Comparison of ENCODE assay signal across 8 mouse cellular contexts in the genomic region with DNA sequence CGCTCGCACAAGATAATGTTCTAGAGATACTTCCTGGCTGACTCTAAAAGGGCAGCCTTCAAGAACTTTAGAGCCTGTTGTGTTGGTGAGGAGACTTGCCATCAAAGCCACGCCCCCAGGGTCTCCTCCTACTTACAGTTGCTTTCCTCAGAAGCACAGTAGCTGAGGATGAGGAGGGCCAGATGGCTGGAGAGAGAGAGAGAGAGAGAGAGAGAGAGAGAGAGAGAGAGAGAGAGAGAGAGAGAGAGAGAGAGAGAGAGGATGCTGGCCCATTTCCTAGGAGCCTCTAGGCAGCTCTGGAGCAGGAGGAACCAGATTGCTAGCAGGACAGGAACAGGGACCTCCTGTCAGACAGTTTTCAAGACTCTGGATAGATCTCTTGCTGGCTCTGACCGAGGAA. TPM values are rescaled to one million over a fixed set of nuclear protein-coding genes. Genes with fewer than 3 reads are reported as not detected.
DNase-seq lines count a peak whose midpoint lies in the region; ATAC-seq and TF ChIP-seq lines count a peak whose summit lies in the region.

No protein-coding gene starts in this region.

- no peaks in the 10 kb centered on the region for H3K9me3 ChIP-seq in midbrain, embryonic 10.5 days (replicated peaks)
- H3K9me3 ChIP-seq in midbrain, embryonic 11.5 days (ENCODE audit: control insufficient read depth, low read length): no peaks in the 10 kb centered on the region
- no peaks in the 10 kb centered on the region for H3K9me3 ChIP-seq in intestine, embryonic 16.5 days (ENCODE audit: control insufficient read depth, low read length)
- no peaks in the 10 kb centered on the region for H3K9me3 ChIP-seq in stomach, embryonic 14.5 days (ENCODE audit: control insufficient read depth, low read depth, low read length)

- peaks cover 7% of the 10 kb centered on the region; the same call in 1 of the 2 replicates for H3K36me3 ChIP-seq in midbrain, embryonic 10.5 days
- H3K36me3 ChIP-seq in midbrain, embryonic 11.5 days (ENCODE audit: control insufficient read depth, insufficient read depth, low read length): no peaks in the 10 kb centered on the region
- H3K36me3 ChIP-seq in intestine, embryonic 16.5 days (ENCODE audit: control insufficient read depth, insufficient read depth, low read length): no peaks in the 10 kb centered on the region
- no peaks in the 10 kb centered on the region; the same call in 1 of the 2 replicates for H3K36me3 ChIP-seq in stomach, embryonic 14.5 days (ENCODE audit: control insufficient read depth, insufficient read depth, low read length)
- no peaks in the 10 kb centered on the region for H3K36me3 ChIP-seq in thymus, adult 2 months (ENCODE audit: control insufficient read depth, insufficient read depth, low read length)

- no peak for TF ChIP-seq CTCF in thymus, adult 2 months (IDR thresholded peaks at IDR 0.05; ENCODE audit: borderline replicate concordance, control insufficient read depth, extremely low read depth, insufficient read depth, low read length, poor library complexity)

- DNase-seq in cerebellum, adult 11 months: peak; percentile 41
- DNase-seq in cerebellum, adult 9-11 months: no peak
- no peak for DNase-seq in midbrain, embryonic 10.5 days (ENCODE audit: low spot score)
- DNase-seq in midbrain, embryonic 11.5 days (ENCODE audit: low spot score, missing footprints): no peak
- no peak for DNase-seq in thymus, adult 2 months
- no peak for DNase-seq in thymus, postnatal 0 days (ENCODE audit: low spot score)

- peak overlapping the region; percentile 84 for H3K27ac ChIP-seq in midbrain, embryonic 10.5 days (replicated peaks)
- H3K27ac ChIP-seq in midbrain, embryonic 11.5 days (ENCODE audit: low read depth, low read length): no peak overlapping the region
- H3K27ac ChIP-seq in intestine, embryonic 16.5 days (ENCODE audit: low read length): peak overlapping the region; percentile 66
- peak overlapping the region; percentile 23; the same call in 1 of the 2 replicates for H3K27ac ChIP-seq in stomach, embryonic 14.5 days (ENCODE audit: low read length)
- no peak overlapping the region for H3K27ac ChIP-seq in thymus, adult 2 months (ENCODE audit: control insufficient read depth, insufficient read depth, low read length)

- peaks cover 15% of the 10 kb centered on the region; the same call in 1 of the 2 replicates for H3K27me3 ChIP-seq in midbrain, embryonic 10.5 days (ENCODE audit: low read depth, poor library complexity, severe bottlenecking)
- no peaks in the 10 kb centered on the region for H3K27me3 ChIP-seq in midbrain, embryonic 11.5 days (ENCODE audit: control insufficient read depth, insufficient read depth, low read length)
- no peaks in the 10 kb centered on the region for H3K27me3 ChIP-seq in intestine, embryonic 16.5 days (replicated peaks; ENCODE audit: control insufficient read depth, insufficient read depth, low read length)
- no peaks in the 10 kb centered on the region for H3K27me3 ChIP-seq in stomach, embryonic 14.5 days (ENCODE audit: control insufficient read depth, insufficient read depth, low read length)
- no peaks in the 10 kb centered on the region for H3K27me3 ChIP-seq in thymus, adult 2 months (ENCODE audit: control insufficient read depth, insufficient read depth, low read length)

- peaks cover 98% of the 10 kb centered on the region for H3K4me1 ChIP-seq in midbrain, embryonic 10.5 days
- H3K4me1 ChIP-seq in midbrain, embryonic 11.5 days (ENCODE audit: control insufficient read depth, insufficient read depth, low read length): peaks cover 66% of the 10 kb centered on the region
- H3K4me1 ChIP-seq in intestine, embryonic 16.5 days (ENCODE audit: control insufficient read depth, insufficient read depth, low read length): peaks cover 87% of the 10 kb centered on the region
- H3K4me1 ChIP-seq in stomach, embryonic 14.5 days (ENCODE audit: control insufficient read depth, insufficient read depth, low read length): peaks cover 73% of the 10 kb centered on the region
- H3K4me1 ChIP-seq in thymus, adult 2 months (replicated peaks; ENCODE audit: control insufficient read depth, insufficient read depth, low read length): peaks cover 40% of the 10 kb centered on the region

- no peak for ATAC-seq in midbrain, embryonic 11.5 days (ENCODE audit: low FRiP score)
- ATAC-seq in intestine, embryonic 16.5 days: no peak
- no peak for ATAC-seq in stomach, embryonic 14.5 days (ENCODE audit: insufficient number of reproducible peaks, insufficient read depth, low FRiP score, low read depth)

- TF ChIP-seq POLR2A in thymus, adult 2 months (IDR thresholded peaks at IDR 0.05; ENCODE audit: control insufficient read depth, extremely low read depth, insufficient read depth, low read length, poor library complexity): no peak

- H3K9ac ChIP-seq in midbrain, embryonic 11.5 days (ENCODE audit: low read length): no peak overlapping the region
- peak overlapping the region; percentile 5; the same call in 1 of the 2 replicates for H3K9ac ChIP-seq in intestine, embryonic 16.5 days (ENCODE audit: low read depth, low read length)
- no peak overlapping the region for H3K9ac ChIP-seq in stomach, embryonic 14.5 days (replicated peaks; ENCODE audit: low read depth, low read length)

- no peak overlapping the region for H3K4me2 ChIP-seq in midbrain, embryonic 11.5 days
- no peak overlapping the region for H3K4me2 ChIP-seq in intestine, embryonic 16.5 days (ENCODE audit: low read depth, low read length)
- H3K4me2 ChIP-seq in stomach, embryonic 14.5 days (replicated peaks; ENCODE audit: low read depth, low read length): peak overlapping the region; percentile 53; the same call in 1 of the 2 replicates

- no peak overlapping the region for H3K4me3 ChIP-seq in midbrain, embryonic 10.5 days
- H3K4me3 ChIP-seq in midbrain, embryonic 11.5 days (ENCODE audit: low read depth, low read length): no peak overlapping the region
- no peak overlapping the region for H3K4me3 ChIP-seq in intestine, embryonic 16.5 days (ENCODE audit: low read length)
- no peak overlapping the region for H3K4me3 ChIP-seq in stomach, embryonic 14.5 days (ENCODE audit: low read depth, low read length)
- no peak overlapping the region for H3K4me3 ChIP-seq in thymus, adult 2 months (ENCODE audit: control insufficient read depth, insufficient read depth, low read length)

- 74% methylated on average over 4 of the region's 4 CpGs for WGBS in midbrain, embryonic 10.5 days
- WGBS in midbrain, embryonic 11.5 days: 74% methylated on average over 4 of the region's 4 CpGs
- WGBS in intestine, embryonic 16.5 days: 46% methylated on average over 4 of the region's 4 CpGs
- WGBS in stomach, embryonic 14.5 days: 50% methylated on average over 4 of the region's 4 CpGs
- 70% methylated on average over 4 of the region's 4 CpGs for WGBS in thymus, adult 2 months

RNA-seq across cellular contexts. Expression of a gene that starts 23.2 kb away (rescaled TPM):
- polyA plus RNA-seq in midbrain, embryonic 10.5 days (2016; fragmentation: Nextera tagmentation; extraction: Ambion mirVana): 31.5 and 45.6 TPM in 2 replicates
- polyA plus RNA-seq in midbrain, embryonic 11.5 days (2014; fragmentation: Nextera tagmentation; extraction: Ambion mirVana): 45.8 and 48.8 TPM in 2 replicates
- polyA plus RNA-seq in intestine, embryonic 16.5 days (2015; fragmentation: Nextera tagmentation; extraction: Ambion mirVana): 19.1 and 21.5 TPM in 2 replicates
- 36.2 and 38.6 TPM in 2 replicates for polyA plus RNA-seq in stomach, embryonic 14.5 days (2014; fragmentation: Nextera tagmentation; extraction: Ambion mirVana)
- 45.4 and 51.6 TPM in 2 replicates for polyA plus RNA-seq in thymus, adult 2 months (2012; rRNA removed)
- polyA plus RNA-seq in thymus, postnatal 0 days (2015; fragmentation: Nextera tagmentation; extraction: Ambion mirVana): 13.3 and 15.7 TPM in 2 replicates

RNA-seq across cellular contexts. Expression of a gene that starts 27.0 kb away (rescaled TPM):
- polyA plus RNA-seq in midbrain, embryonic 10.5 days (2016; fragmentation: Nextera tagmentation; extraction: Ambion mirVana): not detected in 2 replicates
- 0.07 TPM in 1 of 2 replicates, not detected in the other for polyA plus RNA-seq in midbrain, embryonic 11.5 days (2014; fragmentation: Nextera tagmentation; extraction: Ambion mirVana)
- polyA plus RNA-seq in intestine, embryonic 16.5 days (2015; fragmentation: Nextera tagmentation; extraction: Ambion mirVana): 383 and 542 TPM in 2 replicates
- 28.9 TPM in 1 of 2 replicates, not detected in the other for polyA plus RNA-seq in stomach, embryonic 14.5 days (2014; fragmentation: Nextera tagmentation; extraction: Ambion mirVana)
- 0.42 and 0.49 TPM in 2 replicates for polyA plus RNA-seq in thymus, adult 2 months (2012; rRNA removed)
- 0.44 and 0.50 TPM in 2 replicates for polyA plus RNA-seq in thymus, postnatal 0 days (2015; fragmentation: Nextera tagmentation; extraction: Ambion mirVana)

RNA-seq across cellular contexts. Expression of a gene that starts 30.3 kb away (rescaled TPM):
- 0.49 TPM in 1 of 2 replicates, not detected in the other for polyA plus RNA-seq in midbrain, embryonic 10.5 days (2016; fragmentation: Nextera tagmentation; extraction: Ambion mirVana)
- not detected in 2 replicates for polyA plus RNA-seq in midbrain, embryonic 11.5 days (2014; fragmentation: Nextera tagmentation; extraction: Ambion mirVana)
- polyA plus RNA-seq in intestine, embryonic 16.5 days (2015; fragmentation: Nextera tagmentation; extraction: Ambion mirVana): 7.4 and 10.3 TPM in 2 replicates
- polyA plus RNA-seq in stomach, embryonic 14.5 days (2014; fragmentation: Nextera tagmentation; extraction: Ambion mirVana): 6.6 and 7.5 TPM in 2 replicates
- 0.47 and 0.61 TPM in 2 replicates for polyA plus RNA-seq in thymus, adult 2 months (2012; rRNA removed)
- 2.6 and 3.6 TPM in 2 replicates for polyA plus RNA-seq in thymus, postnatal 0 days (2015; fragmentation: Nextera tagmentation; extraction: Ambion mirVana)

RNA-seq across cellular contexts. Expression of a gene that starts 39.5 kb away (rescaled TPM):
- polyA plus RNA-seq in midbrain, embryonic 10.5 days (2016; fragmentation: Nextera tagmentation; extraction: Ambion mirVana): not detected in 2 replicates
- 0.10 and 0.25 TPM in 2 replicates for polyA plus RNA-seq in midbrain, embryonic 11.5 days (2014; fragmentation: Nextera tagmentation; extraction: Ambion mirVana)
- polyA plus RNA-seq in intestine, embryonic 16.5 days (2015; fragmentation: Nextera tagmentation; extraction: Ambion mirVana): 4.4 and 4.6 TPM in 2 replicates
- polyA plus RNA-seq in stomach, embryonic 14.5 days (2014; fragmentation: Nextera tagmentation; extraction: Ambion mirVana): 2.9 and 3.1 TPM in 2 replicates
- 2.5 and 2.8 TPM in 2 replicates for polyA plus RNA-seq in thymus, adult 2 months (2012; rRNA removed)
- polyA plus RNA-seq in thymus, postnatal 0 days (2015; fragmentation: Nextera tagmentation; extraction: Ambion mirVana): 0.35 and 0.88 TPM in 2 replicates

RNA-seq across cellular contexts. Expression of a gene that starts 47.4 kb away (rescaled TPM):
- polyA plus RNA-seq in midbrain, embryonic 10.5 days (2016; fragmentation: Nextera tagmentation; extraction: Ambion mirVana): 58.1 and 61.3 TPM in 2 replicates
- polyA plus RNA-seq in midbrain, embryonic 11.5 days (2014; fragmentation: Nextera tagmentation; extraction: Ambion mirVana): 38.8 and 40.5 TPM in 2 replicates
- polyA plus RNA-seq in intestine, embryonic 16.5 days (2015; fragmentation: Nextera tagmentation; extraction: Ambion mirVana): 27.5 and 32.2 TPM in 2 replicates
- 29.0 and 30.5 TPM in 2 replicates for polyA plus RNA-seq in stomach, embryonic 14.5 days (2014; fragmentation: Nextera tagmentation; extraction: Ambion mirVana)
- polyA plus RNA-seq in thymus, adult 2 months (2012; rRNA removed): 33.7 and 34.5 TPM in 2 replicates
- polyA plus RNA-seq in thymus, postnatal 0 days (2015; fragmentation: Nextera tagmentation; extraction: Ambion mirVana): 18.8 and 20.7 TPM in 2 replicates

Comparison
In these comparisons a context has a peak if more than half of its experiments do, and no peak if none do; other contexts are left out.
1. H3K27ac ChIP-seq: peak in midbrain, embryonic 10.5 days (single experiment), intestine, embryonic 16.5 days (single experiment) and stomach, embryonic 14.5 days (single experiment); none in midbrain, embryonic 11.5 days (single experiment) and thymus, adult 2 months (single experiment).
2. RNA of a gene that starts 27.0 kb away (polyA plus RNA-seq): 383 to 542 TPM in intestine, embryonic 16.5 days; 0.42 to 0.49 TPM in thymus, adult 2 months, 0.44 to 0.50 TPM in thymus, postnatal 0 days, 28.9 TPM in stomach, embryonic 14.5 days, 0.07 TPM in midbrain, embryonic 11.5 days and not detected in midbrain, embryonic 10.5 days; every median in the first group is over 10 times any median in the second.